Mouse (Mus musculus) small intestine, adult 2 months (tissue): Measurements from ENCODE around the gene Usp40.

Source experiments
- CTCF ChIP-seq: fragments of 200-500 bp; IDR thresholded peaks from 2 replicates; pipeline ENCODE4 v1.5.1; 2012; ENCODE audit warnings: low read depth, mild to moderate bottlenecking, control low read depth, inconsistent platforms, low read length, moderate library complexity, mixed read lengths; ENCODE audit not compliant: insufficient replicate concordance, insufficient read length; ENCODE audit errors: extremely low read depth
- POLR2A ChIP-seq: fragments of 200-500 bp; IDR thresholded peaks from 2 replicates; pipeline ENCODE4 v1.6.1; 2012; ENCODE audit warnings: low read depth, mild to moderate bottlenecking, control low read depth, inconsistent platforms, low read length, moderate library complexity

DNA sequence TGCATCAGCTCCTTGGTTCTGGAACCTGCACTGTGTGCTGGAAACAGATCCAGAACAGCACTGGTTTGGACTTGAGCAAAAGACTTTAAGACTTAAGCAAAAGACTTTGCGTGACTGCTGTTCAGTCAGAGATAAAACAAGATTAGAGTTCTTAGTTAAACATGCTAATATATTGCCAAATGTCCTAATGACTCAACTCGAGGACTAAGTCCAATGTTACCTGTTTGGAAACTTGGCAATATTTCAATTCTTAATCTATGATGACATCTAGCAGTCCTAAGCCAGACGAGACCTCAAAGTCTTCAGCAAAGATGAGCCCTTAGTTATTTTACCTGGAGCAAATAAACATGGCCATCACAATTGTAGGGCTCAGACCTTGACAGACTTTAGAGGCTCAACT is 5.4 kb upstream of the Usp40 start:
- TF ChIP-seq CTCF (no peak), POLR2A (no peak)
